Mouse (Mus musculus): Measurements from ENCODE around the gene Tac2.

DNA sequence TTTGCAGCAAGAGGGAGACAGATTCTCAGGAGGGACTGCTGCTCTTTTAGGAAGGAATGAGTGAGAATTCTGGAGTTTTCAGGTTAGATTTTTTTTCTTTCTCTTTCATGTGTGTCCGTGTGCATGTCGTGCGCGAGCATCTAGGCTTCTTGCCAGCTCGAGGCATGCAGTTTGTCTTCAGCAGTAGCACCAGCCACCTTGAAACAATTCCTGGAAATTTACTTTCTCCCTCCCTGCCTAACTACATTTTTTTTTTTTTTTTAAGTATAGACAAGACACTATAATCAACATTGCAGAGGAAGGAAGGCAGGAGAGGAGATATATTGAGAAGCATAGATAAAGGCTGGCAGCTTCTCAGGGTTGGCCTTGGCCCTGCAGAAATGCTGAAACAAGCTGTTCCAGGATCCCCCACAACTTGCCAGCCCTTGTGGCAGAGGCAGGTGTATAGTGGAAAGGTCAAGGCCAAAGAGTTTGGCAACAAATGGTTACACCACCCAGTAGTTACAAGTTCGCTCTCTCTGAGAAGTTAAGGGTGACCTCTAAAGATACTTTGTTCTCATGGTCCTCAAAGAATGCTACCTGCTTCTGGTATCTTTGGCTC lies 30.4 kb downstream of the Tac2 start:
- TF ChIP-seq CTCF (IDR thresholded peaks at IDR 0.05; ENCODE audit: low read depth) (no peak), EP300 (optimal IDR thresholded peaks at IDR 0.05) (no peak)
